Mouse (Mus musculus) MEL (cell line): ENCODE data around the gene Arhgap19. TPM values are rescaled to one million over a fixed set of nuclear protein-coding genes. Genes with fewer than 3 reads are reported as not detected.

ENCODE experiments used
- DNase-seq: peaks from one replicate; pipeline ENCODE4 v3.0.0; 2011; ENCODE audit warnings: low read depth, low spot score
- H3K27ac ChIP-seq: 2 replicates; pipeline ENCODE4 v1.5.1; 2012; ENCODE audit warnings: low read depth, mild to moderate bottlenecking, control low read depth, low read length, moderate library complexity; ENCODE audit not compliant: control insufficient read depth
- H3K27me3 ChIP-seq, 2 experiments: fragments of 150-350 bp in 1 of 2; sonication (generic) in 1 of 2; 2 replicates each; pipeline ENCODE4 v1.6.1; 2012; ENCODE audit warnings: low read length in 2 of 2, mild to moderate bottlenecking in 2 of 2, improper control_type of control experiment in 1 of 2, moderate library complexity in 1 of 2; ENCODE audit not compliant: insufficient read depth in 2 of 2, control insufficient read depth in 1 of 2
- H3K36me3 ChIP-seq, 2 experiments: 2 replicates each; pipeline ENCODE4 v1.6.1; 2012 to 2014; ENCODE audit warnings: low read length in 2 of 2, improper control_type of control experiment in 1 of 2, inconsistent platforms in 1 of 2, mild to moderate bottlenecking in 1 of 2; ENCODE audit not compliant: insufficient read depth in 2 of 2, control insufficient read depth in 1 of 2
- H3K4me1 ChIP-seq, 2 experiments: fragments of 150-350 bp in 1 of 2; sonication (generic) in 1 of 2; 2 replicates each; pipeline ENCODE4 v1.6.1; 2012; ENCODE audit warnings: low read length in 2 of 2, improper control_type of control experiment in 1 of 2, mild to moderate bottlenecking in 1 of 2; ENCODE audit not compliant: insufficient read depth in 2 of 2, control insufficient read depth in 1 of 2
- H3K4me3 ChIP-seq, 2 experiments: fragments of 150-350 bp in 1 of 2; sonication (generic) in 1 of 2; 2 replicates each; pipeline ENCODE4 v1.5.1; 2012; ENCODE audit warnings: low read depth in 2 of 2, low read length in 2 of 2, mild to moderate bottlenecking in 2 of 2, moderate library complexity in 2 of 2, control low read depth in 1 of 2, improper control_type of control experiment in 1 of 2; ENCODE audit not compliant: control insufficient read depth in 1 of 2, insufficient read depth in 1 of 2
- H3K79me2 ChIP-seq: 2 replicates; pipeline ENCODE4 v1.6.1; 2012; ENCODE audit warnings: mild to moderate bottlenecking, low read length, moderate library complexity; ENCODE audit not compliant: control insufficient read depth, poor library complexity, insufficient read depth
- H3K9ac ChIP-seq: 2 replicates; pipeline ENCODE4 v1.6.1; 2012; ENCODE audit warnings: low read depth, mild to moderate bottlenecking, control low read depth, low read length, moderate library complexity; ENCODE audit not compliant: control insufficient read depth, poor library complexity, severe bottlenecking
- H3K9me3 ChIP-seq: fragments of 150-350 bp; sonication (generic); replicated peaks from 2 replicates; pipeline ENCODE4 v1.6.1; 2012; ENCODE audit warnings: mild to moderate bottlenecking, low read length, improper control_type of control experiment, moderate library complexity; ENCODE audit not compliant: insufficient read depth
- BHLHE40 ChIP-seq: IDR thresholded peaks from 2 replicates; pipeline ENCODE4 v1.6.1; 2012; ENCODE audit warnings: low read depth, mild to moderate bottlenecking, inconsistent platforms, low read length, improper control_type of control experiment, borderline replicate concordance
- CHD1 ChIP-seq: IDR thresholded peaks from 2 replicates; pipeline ENCODE4 v1.6.1; 2012; ENCODE audit warnings: low read depth, mild to moderate bottlenecking, inconsistent platforms, low read length, improper control_type of control experiment
- CHD2 ChIP-seq: IDR thresholded peaks from 2 replicates; pipeline ENCODE4 v1.6.1; 2011; ENCODE audit warnings: low read length, improper control_type of control experiment
- CTCF ChIP-seq, 3 experiments: IDR thresholded peaks in 2 of 3; conservative IDR thresholded peaks in 1 of 3; 2 replicates each; pipeline ENCODE4 v1.5.1; 2011 to 2012; ENCODE audit warnings: low read length in 3 of 3, low read depth in 2 of 3, mild to moderate bottlenecking in 2 of 3, improper control_type of control experiment in 1 of 3, inconsistent platforms in 1 of 3, mixed read lengths in 1 of 3, moderate library complexity in 1 of 3; ENCODE audit not compliant: control insufficient read depth in 1 of 3, insufficient read depth in 1 of 3, poor library complexity in 1 of 3, severe bottlenecking in 1 of 3
- EP300 ChIP-seq, 2 experiments: IDR thresholded peaks; 2 replicates each; pipeline ENCODE4 v1.6.1; 2011; ENCODE audit warnings: improper control_type of control experiment in 2 of 2, low read length in 2 of 2, low read depth in 1 of 2, mild to moderate bottlenecking in 1 of 2
- ETS1 ChIP-seq: IDR thresholded peaks from 2 replicates; pipeline ENCODE4 v1.6.1; 2012; ENCODE audit warnings: low read depth, mild to moderate bottlenecking, inconsistent platforms, low read length, improper control_type of control experiment, moderate library complexity
- GABPA ChIP-seq: IDR thresholded peaks from 2 replicates; pipeline ENCODE4 v1.6.1; 2012; ENCODE audit warnings: low read depth, mild to moderate bottlenecking, inconsistent platforms, low read length, improper control_type of control experiment, moderate library complexity
- GATA1 ChIP-seq: IDR thresholded peaks from 2 replicates; pipeline ENCODE4 v1.6.1; 2011; ENCODE audit warnings: low read depth, low read length, improper control_type of control experiment
- HCFC1 ChIP-seq: IDR thresholded peaks from 2 replicates; pipeline ENCODE4 v1.6.1; 2012; ENCODE audit warnings: low read depth, mild to moderate bottlenecking, inconsistent platforms, low read length, improper control_type of control experiment, moderate library complexity
- JUND ChIP-seq: IDR thresholded peaks from 2 replicates; pipeline ENCODE4 v1.6.1; 2011; ENCODE audit warnings: low read depth, mild to moderate bottlenecking, improper control_type of control experiment, low read length
- MAFK ChIP-seq: IDR thresholded peaks from 2 replicates; pipeline ENCODE4 v1.6.1; 2011; ENCODE audit warnings: low read depth, mild to moderate bottlenecking, low read length, improper control_type of control experiment, borderline replicate concordance
- MAX ChIP-seq: IDR thresholded peaks from 2 replicates; pipeline ENCODE4 v1.6.1; 2011; ENCODE audit warnings: low read length, improper control_type of control experiment
- MXI1 ChIP-seq: IDR thresholded peaks from 2 replicates; pipeline ENCODE4 v1.6.1; 2011; ENCODE audit warnings: mild to moderate bottlenecking, low read depth, low read length, improper control_type of control experiment
- MYC ChIP-seq: IDR thresholded peaks from 2 replicates; pipeline ENCODE4 v1.6.1; 2011; ENCODE audit warnings: low read depth, mild to moderate bottlenecking, low read length, improper control_type of control experiment, moderate library complexity
- NELFE ChIP-seq: IDR thresholded peaks from 2 replicates; pipeline ENCODE4 v1.6.1; 2011; ENCODE audit warnings: low read depth, low read length, improper control_type of control experiment
- POLR2A ChIP-seq, 2 experiments: IDR thresholded peaks; 2 replicates each; pipeline ENCODE4 v1.6.1; 2011 to 2012; ENCODE audit warnings: low read length in 2 of 2, mild to moderate bottlenecking in 2 of 2, control low read depth in 1 of 2, improper control_type of control experiment in 1 of 2, low read depth in 1 of 2, moderate library complexity in 1 of 2; ENCODE audit not compliant: control insufficient read depth in 1 of 2, insufficient read depth in 1 of 2, poor library complexity in 1 of 2
- POLR2AphosphoS2 ChIP-seq: IDR thresholded peaks from 2 replicates; pipeline ENCODE4 v1.6.1; 2011; ENCODE audit warnings: low read length, improper control_type of control experiment
- POLR2AphosphoS5 ChIP-seq: IDR thresholded peaks from 2 replicates; pipeline ENCODE4 v1.6.1; 2012; ENCODE audit warnings: low read depth, borderline replicate concordance, mild to moderate bottlenecking, inconsistent platforms, low read length, moderate library complexity, mixed read lengths
- RAD21 ChIP-seq: IDR thresholded peaks from 2 replicates; pipeline ENCODE4 v1.6.1; 2011; ENCODE audit warnings: mild to moderate bottlenecking, low read depth, low read length, improper control_type of control experiment
- SIN3A ChIP-seq: IDR thresholded peaks from 2 replicates; pipeline ENCODE4 v1.6.1; 2012; ENCODE audit warnings: low read length, improper control_type of control experiment, inconsistent platforms
- TAL1 ChIP-seq: IDR thresholded peaks from 2 replicates; pipeline ENCODE4 v1.6.1; 2012; ENCODE audit warnings: mild to moderate bottlenecking, inconsistent platforms, low read length, moderate library complexity, mixed read lengths
- TBP ChIP-seq: IDR thresholded peaks from 2 replicates; pipeline ENCODE4 v1.8.0; 2011; ENCODE audit warnings: low read depth, low read length, improper control_type of control experiment
- TCF12 ChIP-seq: IDR thresholded peaks from 2 replicates; pipeline ENCODE4 v1.6.1; 2014; ENCODE audit warnings: low read depth, mild to moderate bottlenecking, inconsistent platforms, low read length, improper control_type of control experiment, moderate library complexity
- USF1 ChIP-seq: IDR thresholded peaks from 2 replicates; pipeline ENCODE4 v1.6.1; 2014; ENCODE audit warnings: low read depth, mild to moderate bottlenecking, inconsistent platforms, low read length, improper control_type of control experiment, moderate library complexity
- USF2 ChIP-seq, 2 experiments: IDR thresholded peaks; 2 replicates each; pipeline ENCODE4 v1.6.1; 2011 to 2012; ENCODE audit warnings: improper control_type of control experiment in 2 of 2, low read length in 2 of 2, borderline replicate concordance in 1 of 2, inconsistent platforms in 1 of 2, low read depth in 1 of 2, mild to moderate bottlenecking in 1 of 2; ENCODE audit not compliant: insufficient read depth in 1 of 2
- ZMIZ1 ChIP-seq: IDR thresholded peaks from 2 replicates; pipeline ENCODE4 v1.6.1; 2012; ENCODE audit warnings: low read depth, mild to moderate bottlenecking, inconsistent platforms, low read length, improper control_type of control experiment, moderate library complexity
- ZNF384 ChIP-seq: IDR thresholded peaks from 2 replicates; pipeline ENCODE4 v1.6.1; 2012; ENCODE audit warnings: low read depth, mild to moderate bottlenecking, inconsistent platforms, low read length, improper control_type of control experiment
- polyA plus RNA-seq, 2 experiments: library from polyadenylated mRNA; stranded (reverse) in 1 of 2; unstranded in 1 of 2; fragments of >175 nt in 1 of 2; fragments of >200 nt in 1 of 2; gene quantifications; 2 replicates each; pipeline versions ENCODE4 v1.2.1 to v1.2.4; 2012; ENCODE audit warnings: low replicate concordance in 2 of 2, low read depth in 1 of 2; ENCODE audit not compliant: insufficient read length in 2 of 2, insufficient read depth in 1 of 2, missing spikeins in 1 of 2
- total RNA-seq: library from RNA; depleted of rRNA; stranded (reverse); fragments of 300-350 nt; gene quantifications from 2 replicates; pipeline ENCODE4 v1.2.3, GENCODE M21; 2012

Gene Arhgap19
- total and polyA plus RNA-seq, 3 experiments: 47.5 to 67.9 TPM; not detected in 1

- TF ChIP-seq NELFE: peak; percentile 54
Measured at GRCm38 (mm10) chr19:41838808-41839207, 37.0 kb upstream of the Arhgap19 start (continued).

- Histone ChIP-seq H3K27ac (peak overlapping the region; percentile 94), H3K4me1 (peaks cover 36 to 62% of the 10 kb centered on the region in 2 experiments), H3K4me3 (peak overlapping the region; percentile 39 to 53), H3K9ac (peak overlapping the region; percentile 57), H3K79me2 (peaks cover 3% of the 10 kb centered on the region; the same call in 1 of the 2 replicates), H3K36me3 (peaks cover 0 to 58% of the 10 kb centered on the region in 2 experiments; a peak in 2 of 4 replicates), H3K27me3 (no peaks in the 10 kb centered on the region), H3K9me3 (no peaks in the 10 kb centered on the region)
- DNase-seq: peak; percentile 94
- TF ChIP-seq ZMIZ1: peak; percentile 20; the same call in 1 of the 2 replicates
- TF ChIP-seq JUND: no peak
- TF ChIP-seq GATA1: peak; percentile 89
- TF ChIP-seq SIN3A: peak; percentile 90
- peak; percentile 90 for TF ChIP-seq TBP
- no peak for TF ChIP-seq CTCF (IDR thresholded peaks at IDR 0.05 in 2 of 3, conservative IDR thresholded peaks at IDR 0.05 in 1 of 3; ENCODE audit: control insufficient read depth in 1 of 3, insufficient read depth in 1 of 3, low read depth in 2 of 3, low read length in 3 of 3, poor library complexity in 1 of 3, severe bottlenecking in 1 of 3)
- no peak for TF ChIP-seq USF2 (IDR thresholded peaks at IDR 0.05; ENCODE audit: borderline replicate concordance in 1 of 2, insufficient read depth in 1 of 2, low read depth in 1 of 2, low read length in 2 of 2)
- TF ChIP-seq POLR2AphosphoS2: 0 out of 2 replicates have a peak, but pooled peaks have one; percentile 17
- TF ChIP-seq MXI1: no peak
- TF ChIP-seq NELFE: peak; percentile 56
- peak; percentile 87; the same call in 1 of the 2 replicates for TF ChIP-seq ETS1
- peak in 1 of 2 experiments; percentile 57; a peak in 1 of 4 replicates for TF ChIP-seq POLR2A (IDR thresholded peaks at IDR 0.05; ENCODE audit: control insufficient read depth in 1 of 2, insufficient read depth in 1 of 2, low read depth in 1 of 2, low read length in 2 of 2, poor library complexity in 1 of 2)
- TF ChIP-seq RAD21: no peak
- TF ChIP-seq TAL1: peak; percentile 34
- peak in 1 of 2 experiments; percentile 71; a peak in 2 of 4 replicates for TF ChIP-seq EP300 (IDR thresholded peaks at IDR 0.05; ENCODE audit: low read depth in 1 of 2, low read length in 2 of 2)
- TF ChIP-seq HCFC1: peak; percentile 36; the same call in 1 of the 2 replicates
Measured at GRCm38 (mm10) chr19:41837917-41838261, 36.0 kb upstream of the Arhgap19 start.

GRCm38 (mm10) chr19:41837194-41837916 is 35.5 kb upstream of the Arhgap19 start:
- Histone ChIP-seq H3K4me1 (peaks cover 34 to 62% of the 10 kb centered on the region in 2 experiments), H3K27me3 (no peaks in the 10 kb centered on the region), H3K9ac (peak overlapping the region; percentile 57), H3K79me2 (peaks cover 6% of the 10 kb centered on the region), H3K36me3 (peaks cover 0 to 58% of the 10 kb centered on the region in 2 experiments; a peak in 2 of 4 replicates), H3K9me3 (no peaks in the 10 kb centered on the region), H3K27ac (peak overlapping the region; percentile 94), H3K4me3 (peak overlapping the region; percentile 26 to 53)
- no peak for DNase-seq
- TF ChIP-seq CHD1 (peak; percentile 97), GABPA (no peak), EP300 (IDR thresholded peaks at IDR 0.05; ENCODE audit: low read depth in 1 of 2, low read length in 2 of 2) (peak in 1 of 2 experiments; percentile 76; a peak in 3 of 4 replicates), MXI1 (peak; percentile 92), TCF12 (peak; percentile 88), ZNF384 (peak; percentile 56; the same call in 1 of the 2 replicates), ZMIZ1 (peak; percentile 65; the same call in 1 of the 2 replicates), MAFK (no peak), CHD2 (no peak), POLR2AphosphoS5 (no peak), TAL1 (peak; percentile 74), BHLHE40 (no peak), MYC (peak; percentile 98), MAX (peak; percentile 98), USF1 (peak; percentile 89), NELFE (peak; percentile 33; the same call in 1 of the 2 replicates)
